Mouse (Mus musculus) forebrain, postnatal 0 days (tissue): ENCODE data around the gene Gfral. TPM values are rescaled to one million over a fixed set of nuclear protein-coding genes. Genes with fewer than 3 reads are reported as not detected.

Experiments used
- ATAC-seq: fragments of 200-750 bp; cut with Nextera tagmentation; 2 replicates; pipeline ENCODE4 v1.8.0; 2017; ENCODE audit warnings: mild to moderate bottlenecking, moderate library complexity
- DNase-seq: peaks from one replicate; pipeline ENCODE4 v3.0.0-alpha.2; 2015
- H3K27ac ChIP-seq: fragments of 300-500 bp; sonication (generic); 2 replicates; pipeline ENCODE4 v1.5.1; 2014; ENCODE audit warnings: low read depth, mild to moderate bottlenecking, antibody characterized with exemption, low read length, moderate library complexity, mixed read lengths
- H3K27me3 ChIP-seq: fragments of 300-500 bp; sonication (generic); 2 replicates; pipeline ENCODE4 v1.6.1; 2014; ENCODE audit warnings: mild to moderate bottlenecking, low read length, mixed read lengths; ENCODE audit not compliant: insufficient read depth
- H3K36me3 ChIP-seq: fragments of 300-500 bp; sonication (generic); 2 replicates; pipeline ENCODE4 v1.6.1; 2014; ENCODE audit warnings: mild to moderate bottlenecking, moderate library complexity; ENCODE audit not compliant: insufficient read depth
- H3K4me1 ChIP-seq: fragments of 300-500 bp; sonication (generic); 2 replicates; pipeline ENCODE4 v1.6.1; 2014; ENCODE audit warnings: antibody characterized with exemption; ENCODE audit not compliant: insufficient read depth
- H3K4me2 ChIP-seq: fragments of 300-500 bp; sonication (generic); 2 replicates; pipeline ENCODE4 v1.6.1; 2014; ENCODE audit warnings: low read depth, mild to moderate bottlenecking, moderate library complexity
- H3K4me3 ChIP-seq: fragments of 300-500 bp; sonication (generic); 2 replicates; pipeline ENCODE4 v1.5.1; 2014; ENCODE audit warnings: low read depth, low read length, mixed read lengths
- H3K9ac ChIP-seq: fragments of 300-500 bp; sonication (generic); 2 replicates; pipeline ENCODE4 v1.6.1; 2014; ENCODE audit warnings: mild to moderate bottlenecking
- H3K9me3 ChIP-seq: fragments of 300-500 bp; sonication (generic); 2 replicates; pipeline ENCODE4 v1.6.1; 2016; ENCODE audit warnings: low read length
- CTCF ChIP-seq: sonication (generic); IDR thresholded peaks from 2 replicates; pipeline ENCODE4 v1.5.1; 2016; ENCODE audit warnings: antibody characterized with exemption, control low read depth, low read depth
- WGBS: fragments of 180-500 bp; shearing (Covaris S2); extraction: QIAGEN DNeasy Blood & Tissue Kit; methylation state at CpG from one replicate; pipeline ENCODE4 v1.1.7; 2014; 5-methylcytosine and 5-hydroxymethylcytosine counted together
- polyA plus RNA-seq: library from polyadenylated mRNA; unstranded; fragments of >200 nt; fragmentation: Nextera tagmentation; extraction: Ambion mirVana; gene quantifications from 2 replicates; pipeline ENCODE4 v1.2.1, GENCODE M21; 2015
- total RNA-seq: library from RNA; depleted of rRNA; stranded (reverse); fragments of >200 nt; gene quantifications from 2 replicates; pipeline ENCODE4 v1.2.3, GENCODE M21; 2014

Gene Gfral
- total and polyA plus RNA-seq, 2 experiments from 2014 or later = not detected

DNA sequence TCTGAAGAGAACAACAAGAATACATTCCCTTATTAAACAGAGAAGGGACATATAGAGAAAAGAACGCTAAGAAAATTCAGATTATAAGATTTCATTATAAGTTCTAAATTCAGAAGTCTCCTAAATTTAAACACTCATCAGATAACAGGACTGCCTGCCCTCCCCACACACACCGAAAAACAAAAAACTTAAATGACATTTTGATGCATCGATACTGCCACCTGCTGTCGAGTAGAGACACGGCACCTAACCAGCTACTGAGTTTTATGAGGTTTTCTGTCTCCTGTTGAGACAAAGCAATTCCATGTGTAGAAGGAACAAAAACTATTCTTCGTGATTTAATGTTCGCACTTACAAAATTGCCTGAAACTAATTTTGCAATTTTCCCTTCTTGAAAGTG, 23.2 kb upstream of the Gfral start:
- Histone ChIP-seq H3K27ac (no peak overlapping the region), H3K36me3 (no peaks in the 10 kb centered on the region), H3K9ac (0 out of 2 replicates have a peak overlapping the region, but pooled peaks have one; percentile 4), H3K9me3 (no peaks in the 10 kb centered on the region), H3K4me2 (peak overlapping the region; percentile 51), H3K4me3 (peak overlapping the region; percentile 23), H3K4me1 (no peaks in the 10 kb centered on the region), H3K27me3 (no peaks in the 10 kb centered on the region)
- peak; percentile 83 for TF ChIP-seq CTCF
- DNase-seq = peak; percentile 87
- under 1% methylated on average over 7 of the region's 7 CpGs for WGBS
- ATAC-seq = peak; percentile 86

GRCm38 (mm10) chr9:76235945-76236503, 22.6 kb upstream of the Gfral start:
- no peak overlapping the region for H3K27ac ChIP-seq
- H3K36me3 ChIP-seq = no peaks in the 10 kb centered on the region
- no peak for TF ChIP-seq CTCF
- H3K9ac ChIP-seq = no peak overlapping the region
- peak; percentile 12 for DNase-seq
- 2% methylated on average over 14 of the region's 14 CpGs for WGBS
- peak overlapping the region; percentile 51 for H3K4me2 ChIP-seq
- peak; percentile 58 for ATAC-seq
- H3K9me3 ChIP-seq = no peaks in the 10 kb centered on the region
- peak overlapping the region; percentile 23 for H3K4me3 ChIP-seq
- no peaks in the 10 kb centered on the region for H3K27me3 ChIP-seq
- H3K4me1 ChIP-seq = no peaks in the 10 kb centered on the region

DNA sequence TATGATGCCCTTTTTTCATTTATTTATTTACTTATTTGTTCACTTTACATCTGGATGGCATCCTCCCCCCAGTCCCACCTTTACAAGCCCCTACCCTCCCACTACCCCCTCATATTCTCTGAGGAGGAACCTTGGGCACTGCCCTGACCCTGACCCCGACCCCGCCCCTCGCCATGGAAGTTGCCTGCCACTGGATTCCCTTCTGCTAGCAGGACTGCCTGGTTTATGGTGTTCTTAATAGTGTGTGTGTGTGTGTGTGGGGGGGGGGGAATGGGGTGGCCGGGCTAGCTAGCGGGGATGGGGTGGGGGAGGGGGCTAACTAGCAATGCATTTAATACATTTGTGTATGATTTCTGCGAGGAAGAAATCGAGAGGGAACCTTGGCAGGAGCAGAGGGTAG, 21.4 kb upstream of the Gfral start:
- ATAC-seq (no peak), DNase-seq (no peak)
- Histone ChIP-seq H3K4me1 (no peaks in the 10 kb centered on the region), H3K4me3 (no peak overlapping the region), H3K4me2 (no peak overlapping the region), H3K9me3 (no peaks in the 10 kb centered on the region), H3K27me3 (no peaks in the 10 kb centered on the region), H3K36me3 (no peaks in the 10 kb centered on the region), H3K9ac (no peak overlapping the region), H3K27ac (no peak overlapping the region)
- TF ChIP-seq CTCF = no peak
- 68% methylated on average over 7 of the region's 7 CpGs for WGBS

DNA sequence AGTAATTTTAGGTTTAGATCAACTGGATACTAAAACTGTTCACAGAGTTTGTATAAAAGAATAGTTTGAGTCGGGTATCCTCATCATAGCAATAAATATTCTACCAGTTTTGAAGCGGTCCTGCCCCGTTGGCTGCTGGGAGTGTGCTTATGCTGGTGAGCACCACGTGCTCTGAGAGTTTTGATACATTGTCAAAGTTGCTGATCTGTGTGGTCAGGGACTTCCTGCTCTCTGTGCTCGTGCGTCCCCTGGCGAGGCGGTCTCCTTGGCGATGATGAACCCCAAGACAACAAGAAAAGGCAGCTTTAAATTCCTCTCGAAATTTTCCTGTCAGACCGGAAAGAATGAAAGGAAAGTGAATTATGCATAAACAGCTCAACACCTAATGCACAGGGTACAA, 16.9 kb upstream of the Gfral start:
- Histone ChIP-seq H3K4me2 (no peak overlapping the region), H3K9ac (no peak overlapping the region), H3K27ac (no peak overlapping the region), H3K27me3 (no peaks in the 10 kb centered on the region), H3K4me1 (no peaks in the 10 kb centered on the region), H3K9me3 (no peaks in the 10 kb centered on the region), H3K36me3 (no peaks in the 10 kb centered on the region), H3K4me3 (no peak overlapping the region)
- WGBS = 47% methylated on average over 11 of the region's 11 CpGs
- ATAC-seq (no peak), DNase-seq (no peak)
- no peak for TF ChIP-seq CTCF

DNA sequence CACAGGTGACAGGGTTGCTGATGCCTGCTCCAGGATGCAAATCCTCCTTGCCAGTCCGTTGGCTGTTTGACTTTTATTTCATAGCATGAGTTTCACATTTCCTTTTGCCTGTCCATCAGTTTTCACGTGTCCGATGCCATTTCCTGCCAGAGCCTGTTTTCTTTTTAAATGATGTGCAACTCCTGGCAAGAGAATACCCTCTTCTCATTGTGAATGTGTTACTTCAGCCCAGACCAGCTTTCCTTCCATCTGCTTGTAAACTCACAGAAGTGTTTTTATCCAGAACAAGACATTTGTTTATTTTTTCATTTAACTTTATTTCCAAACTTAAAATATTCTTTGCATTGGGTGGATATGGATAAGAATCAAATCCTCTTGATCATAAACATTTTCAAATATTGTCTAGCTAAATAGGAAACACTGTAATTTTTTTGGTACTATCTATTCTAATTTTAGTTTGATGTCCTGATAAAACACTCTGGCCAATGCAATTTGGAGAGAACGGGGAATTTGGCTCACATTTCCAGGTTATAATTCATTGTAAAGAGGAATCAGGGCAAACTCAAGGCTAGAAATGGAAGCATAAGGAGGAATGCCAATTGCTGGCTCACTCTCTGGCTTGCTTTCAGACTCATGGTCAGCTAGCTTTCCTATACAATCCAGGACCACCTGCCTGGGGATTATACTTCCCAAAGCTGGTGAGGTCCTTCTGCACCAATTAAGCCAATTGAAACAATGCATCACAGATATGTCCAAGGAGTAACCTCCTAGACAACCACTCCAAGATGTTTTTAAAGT, 3.9 kb upstream of the Gfral start:
- 55% methylated on average over 4 of the region's 4 CpGs for WGBS
- Histone ChIP-seq H3K36me3 (no peaks in the 10 kb centered on the region), H3K27ac (no peak overlapping the region), H3K9me3 (no peaks in the 10 kb centered on the region), H3K27me3 (no peaks in the 10 kb centered on the region), H3K4me3 (no peak overlapping the region), H3K4me2 (no peak overlapping the region), H3K4me1 (no peaks in the 10 kb centered on the region), H3K9ac (no peak overlapping the region)
- TF ChIP-seq CTCF = no peak
- ATAC-seq = no peak
- DNase-seq = no peak

- Histone ChIP-seq H3K27ac (no peak overlapping the region), H3K4me1 (no peaks in the 10 kb centered on the region), H3K4me2 (no peak overlapping the region), H3K36me3 (no peaks in the 10 kb centered on the region), H3K9me3 (no peaks in the 10 kb centered on the region), H3K4me3 (no peak overlapping the region), H3K9ac (no peak overlapping the region), H3K27me3 (no peaks in the 10 kb centered on the region)
- WGBS = 62% methylated on average over 4 of the region's 4 CpGs
- TF ChIP-seq CTCF = no peak
- DNase-seq (no peak), ATAC-seq (no peak)
These were observed 1.2 kb upstream of the Gfral start for GRCm38 (mm10) chr9:76214678-76215077.

GRCm38 (mm10) chr9:76196917-76197316, 16.5 kb downstream of the Gfral start:
- peak; percentile 20 for DNase-seq
- WGBS = 66% methylated on average over 4 of the region's 4 CpGs
- no peak for TF ChIP-seq CTCF
- no peak overlapping the region for H3K4me2 ChIP-seq
- ATAC-seq = peak; percentile 42; the same call in 1 of the 2 replicates
- no peak overlapping the region for H3K4me3 ChIP-seq
- H3K9me3 ChIP-seq = no peaks in the 10 kb centered on the region
- H3K27ac ChIP-seq = no peak overlapping the region
- no peak overlapping the region for H3K9ac ChIP-seq
- no peaks in the 10 kb centered on the region for H3K36me3 ChIP-seq
- H3K4me1 ChIP-seq = no peaks in the 10 kb centered on the region
- no peaks in the 10 kb centered on the region for H3K27me3 ChIP-seq
